Mouse (Mus musculus): ENCODE results near the gene Strn4. TPM values are rescaled to one million over a fixed set of nuclear protein-coding genes. Genes with fewer than 3 reads are reported as not detected.

Gene Strn4
- polyA plus RNA-seq, 2 experiments, result 109 to 197 TPM

- DNase-seq (ENCODE audit: low spot score) (peak; percentile 69), ATAC-seq (ENCODE audit: low FRiP score, low read depth) (peak; percentile 12; the same call in 1 of the 2 replicates)
- H3K27ac ChIP-seq (replicated peaks; ENCODE audit: low read depth, low read length), result peak overlapping the region; percentile 81
- peak overlapping the region; percentile 87 for H3K4me3 ChIP-seq (replicated peaks; ENCODE audit: low read length)
- peak overlapping the region; percentile 80 for H3K4me2 ChIP-seq (replicated peaks; ENCODE audit: low read depth, low read length, severe bottlenecking)
- WGBS, result under 1% methylated on average over 10 of the region's 13 CpGs
- TF ChIP-seq POLR2A (IDR thresholded peaks at IDR 0.05; ENCODE audit: borderline replicate concordance, extremely low read depth, insufficient read depth, insufficient read length), result no peak
- H3K27me3 ChIP-seq (ENCODE audit: control insufficient read depth, insufficient read depth, low read length), result no peaks in the 10 kb centered on the region
- no peaks in the 10 kb centered on the region for H3K9me3 ChIP-seq (ENCODE audit: control insufficient read depth, low read length)
- peaks cover 14% of the 10 kb centered on the region; the same call in 1 of the 2 replicates for H3K4me1 ChIP-seq (ENCODE audit: control insufficient read depth, insufficient read depth, low read length)
- peaks cover 34% of the 10 kb centered on the region for H3K36me3 ChIP-seq (ENCODE audit: control insufficient read depth, insufficient read depth, low read length)
- peak overlapping the region; percentile 77 for H3K9ac ChIP-seq (ENCODE audit: low read depth, low read length, severe bottlenecking)
Measured at GRCm38 (mm10) chr7:16876608-16877007, 60.9 kb downstream of the Strn4 start.

GRCm38 (mm10) chr7:16877717-16878116 is 62.0 kb downstream of the Strn4 start:
- no peak for DNase-seq (ENCODE audit: low spot score)
- TF ChIP-seq POLR2A (IDR thresholded peaks at IDR 0.05; ENCODE audit: borderline replicate concordance, extremely low read depth, insufficient read depth, insufficient read length), result no peak
- no peaks in the 10 kb centered on the region for H3K27me3 ChIP-seq (ENCODE audit: control insufficient read depth, insufficient read depth, low read length)
- peaks cover 32% of the 10 kb centered on the region for H3K36me3 ChIP-seq (ENCODE audit: control insufficient read depth, insufficient read depth, low read length)
- WGBS, result 81% methylated on average over 3 of the region's 3 CpGs
- H3K9ac ChIP-seq (ENCODE audit: low read depth, low read length, severe bottlenecking), result no peak overlapping the region
- peaks cover 14% of the 10 kb centered on the region; the same call in 1 of the 2 replicates for H3K4me1 ChIP-seq (ENCODE audit: control insufficient read depth, insufficient read depth, low read length)
- H3K9me3 ChIP-seq (ENCODE audit: control insufficient read depth, low read length), result no peaks in the 10 kb centered on the region
- no peak overlapping the region for H3K4me2 ChIP-seq (replicated peaks; ENCODE audit: low read depth, low read length, severe bottlenecking)
- ATAC-seq (ENCODE audit: low FRiP score, low read depth), result no peak
- H3K4me3 ChIP-seq (replicated peaks; ENCODE audit: low read length), result no peak overlapping the region
- H3K27ac ChIP-seq (replicated peaks; ENCODE audit: low read depth, low read length), result no peak overlapping the region

- 24% methylated on average over 8 of the region's 9 CpGs for WGBS
- no peaks in the 10 kb centered on the region; the same call in 1 of the 2 replicates for H3K9me3 ChIP-seq (ENCODE audit: control insufficient read depth, low read length)
- 0 out of 2 replicates have a peak, but pooled peaks have one; percentile 6 for ATAC-seq (ENCODE audit: low FRiP score, low read depth)
- no peaks in the 10 kb centered on the region for H3K27me3 ChIP-seq (ENCODE audit: control insufficient read depth, insufficient read depth, low read length)
- H3K36me3 ChIP-seq (ENCODE audit: control insufficient read depth, insufficient read depth, low read length), result peaks cover 49% of the 10 kb centered on the region
- H3K4me3 ChIP-seq (replicated peaks; ENCODE audit: low read length), result no peak overlapping the region
- H3K4me1 ChIP-seq (ENCODE audit: control insufficient read depth, insufficient read depth, low read length), result peaks cover 14% of the 10 kb centered on the region; the same call in 1 of the 2 replicates
- no peak overlapping the region; the same call in 1 of the 2 replicates for H3K9ac ChIP-seq (ENCODE audit: low read depth, low read length, severe bottlenecking)
- DNase-seq (ENCODE audit: low spot score), result peak; percentile 54
- peak overlapping the region; percentile 26 for H3K4me2 ChIP-seq (replicated peaks; ENCODE audit: low read depth, low read length, severe bottlenecking)
- peak overlapping the region; percentile 33 for H3K27ac ChIP-seq (replicated peaks; ENCODE audit: low read depth, low read length)
- no peak for TF ChIP-seq POLR2A (IDR thresholded peaks at IDR 0.05; ENCODE audit: borderline replicate concordance, extremely low read depth, insufficient read depth, insufficient read length)
Measured at GRCm38 (mm10) chr7:16879796-16880547, 64.3 kb downstream of the Strn4 start.

GRCm38 (mm10) chr7:16880615-16881014 is 64.9 kb downstream of the Strn4 start:
- H3K9ac ChIP-seq (ENCODE audit: low read depth, low read length, severe bottlenecking), result no peak overlapping the region
- H3K4me3 ChIP-seq (replicated peaks; ENCODE audit: low read length), result no peak overlapping the region
- TF ChIP-seq POLR2A (IDR thresholded peaks at IDR 0.05; ENCODE audit: borderline replicate concordance, extremely low read depth, insufficient read depth, insufficient read length), result no peak
- H3K9me3 ChIP-seq (ENCODE audit: control insufficient read depth, low read length), result peaks cover 3% of the 10 kb centered on the region
- H3K27me3 ChIP-seq (ENCODE audit: control insufficient read depth, insufficient read depth, low read length), result no peaks in the 10 kb centered on the region
- DNase-seq (ENCODE audit: low spot score), result no peak
- H3K27ac ChIP-seq (replicated peaks; ENCODE audit: low read depth, low read length), result peak overlapping the region; percentile 33
- ATAC-seq (ENCODE audit: low FRiP score, low read depth), result no peak
- peaks cover 14% of the 10 kb centered on the region; the same call in 1 of the 2 replicates for H3K4me1 ChIP-seq (ENCODE audit: control insufficient read depth, insufficient read depth, low read length)
- 26% methylated on average over 5 of the region's 5 CpGs for whole genome bisulfite sequencing
- H3K4me2 ChIP-seq (replicated peaks; ENCODE audit: low read depth, low read length, severe bottlenecking), result peak overlapping the region; percentile 26; the same call in 1 of the 2 replicates
- peaks cover 56% of the 10 kb centered on the region for H3K36me3 ChIP-seq (ENCODE audit: control insufficient read depth, insufficient read depth, low read length)

GRCm38 (mm10) chr7:16883162-16883561 is 67.5 kb downstream of the Strn4 start:
- no peak overlapping the region for H3K27ac ChIP-seq (replicated peaks; ENCODE audit: low read depth, low read length)
- H3K4me2 ChIP-seq (replicated peaks; ENCODE audit: low read depth, low read length, severe bottlenecking), result no peak overlapping the region
- no peak overlapping the region for H3K9ac ChIP-seq (ENCODE audit: low read depth, low read length, severe bottlenecking)
- H3K27me3 ChIP-seq (ENCODE audit: control insufficient read depth, insufficient read depth, low read length), result no peaks in the 10 kb centered on the region
- H3K36me3 ChIP-seq (ENCODE audit: control insufficient read depth, insufficient read depth, low read length), result peaks cover 79% of the 10 kb centered on the region
- no peak for DNase-seq (ENCODE audit: low spot score)
- 90% methylated on average over 6 of the region's 6 CpGs for WGBS
- TF ChIP-seq POLR2A (IDR thresholded peaks at IDR 0.05; ENCODE audit: borderline replicate concordance, extremely low read depth, insufficient read depth, insufficient read length), result no peak
- ATAC-seq (ENCODE audit: low FRiP score, low read depth), result no peak
- H3K4me1 ChIP-seq (ENCODE audit: control insufficient read depth, insufficient read depth, low read length), result peaks cover 7% of the 10 kb centered on the region; the same call in 1 of the 2 replicates
- H3K4me3 ChIP-seq (replicated peaks; ENCODE audit: low read length), result no peak overlapping the region
- H3K9me3 ChIP-seq (ENCODE audit: control insufficient read depth, low read length), result peaks cover 9% of the 10 kb centered on the region
